Mouse (Mus musculus) megakaryocyte, embryonic 14.5 days (primary cell): ENCODE measurements around the gene Pmpca.

Experiments used
- FLI1 ChIP-seq: IDR thresholded peaks from 2 replicates; pipeline ENCODE4 v1.6.1; 2012; ENCODE audit warnings: low read length, inconsistent platforms, mixed read lengths
- GATA1 ChIP-seq: IDR thresholded peaks from 3 replicates; pipeline ENCODE4 v1.6.1; 2012; ENCODE audit warnings: mixed read lengths, low read length, inconsistent platforms, borderline replicate concordance

GRCm38 (mm10) chr2:26400296-26400695 is 11.2 kb downstream of the Pmpca start:
- TF ChIP-seq GATA1, result no peak
- TF ChIP-seq FLI1, result no peak
